Mouse (Mus musculus): ENCODE measurements around the gene Serpina3k. TPM values are rescaled to one million over a fixed set of nuclear protein-coding genes. Genes with fewer than 3 reads are reported as not detected.
"Not testable (repeated sequence)": the region's sequence is repeated elsewhere in the genome, so short reads cannot be mapped to it uniquely, and the experiment has no call there.

Serpina3k gene
- total and polyA plus RNA-seq, 3 experiments = not detected

GRCm38 (mm10) chr12:104356006-104356405, 17.7 kb downstream of the Serpina3k start:
- no peak for ATAC-seq (ENCODE audit: extremely low read depth, insufficient number of reproducible peaks, low FRiP score, poor library complexity, severe bottlenecking)

GRCm38 (mm10) chr12:104369986-104370385, 31.7 kb downstream of the Serpina3k start:
- Histone ChIP-seq H3K4me3 (ENCODE audit: low read depth, low read length) (no peak overlapping the region), H3K36me3 (replicated peaks) (no peaks in the 10 kb centered on the region), H3K4me1 (ENCODE audit: insufficient read depth, low read depth, low read length) (no peaks in the 10 kb centered on the region), H3K9me3 (replicated peaks) (peaks cover 35% of the 10 kb centered on the region), H3K27me3 (ENCODE audit: insufficient read depth, low read length) (no peaks in the 10 kb centered on the region)
- ATAC-seq (ENCODE audit: extremely low read depth, insufficient number of reproducible peaks, low FRiP score, poor library complexity, severe bottlenecking) = no peak
- no peak for TF ChIP-seq POLR2AphosphoS5 (IDR thresholded peaks at IDR 0.05; ENCODE audit: insufficient replicate concordance, low read depth, low read length)
- no peak for TF ChIP-seq GATA1 (IDR thresholded peaks at IDR 0.05; ENCODE audit: borderline replicate concordance, low read length)
- TF ChIP-seq GATA2 (IDR thresholded peaks at IDR 0.05; ENCODE audit: borderline replicate concordance, low read depth, low read length) = no peak
- TF ChIP-seq CTCF (IDR thresholded peaks at IDR 0.05; ENCODE audit: low read depth, low read length) = no peak
- TF ChIP-seq TAL1 (conservative IDR thresholded peaks at IDR 0.05; ENCODE audit: low read depth, low read length) = no peak
- DNase-seq (ENCODE audit: low spot score) = no peak

More at GRCm38 (mm10) chr12:104356006-104356405, 17.7 kb downstream of the Serpina3k start:
- no peaks in the 10 kb centered on the region for H3K27me3 ChIP-seq (ENCODE audit: insufficient read depth, low read length)
- H3K9me3 ChIP-seq (replicated peaks) = peaks cover 61% of the 10 kb centered on the region
- TF ChIP-seq CTCF (IDR thresholded peaks at IDR 0.05; ENCODE audit: low read depth, low read length) (no peak), GATA2 (IDR thresholded peaks at IDR 0.05; ENCODE audit: borderline replicate concordance, low read depth, low read length) (no peak), TAL1 (conservative IDR thresholded peaks at IDR 0.05; ENCODE audit: low read depth, low read length) (no peak), POLR2AphosphoS5 (IDR thresholded peaks at IDR 0.05; ENCODE audit: insufficient replicate concordance, low read depth, low read length) (no peak), GATA1 (IDR thresholded peaks at IDR 0.05; ENCODE audit: borderline replicate concordance, low read length) (no peak)
- no peak overlapping the region for H3K4me3 ChIP-seq (ENCODE audit: low read depth, low read length)
- H3K4me1 ChIP-seq (ENCODE audit: insufficient read depth, low read depth, low read length) = no peaks in the 10 kb centered on the region
- no peak for DNase-seq (ENCODE audit: low spot score)
- no peaks in the 10 kb centered on the region for H3K36me3 ChIP-seq (replicated peaks)

- not testable (repeated sequence) for H3K4me1 ChIP-seq (ENCODE audit: insufficient read depth, low read depth, low read length); ATAC-seq (ENCODE audit: extremely low read depth, insufficient number of reproducible peaks, low FRiP score, poor library complexity, severe bottlenecking); DNase-seq (ENCODE audit: low spot score); H3K36me3 ChIP-seq (replicated peaks); H3K4me3 ChIP-seq (ENCODE audit: low read depth, low read length); H3K27me3 ChIP-seq (ENCODE audit: insufficient read depth, low read length)
- peaks cover 12% of the 10 kb centered on the region for H3K9me3 ChIP-seq (replicated peaks)
Measured at GRCm38 (mm10) chr12:104377179-104377578, 38.9 kb downstream of the Serpina3k start.

- not testable (repeated sequence) for H3K9me3 ChIP-seq (replicated peaks); H3K4me3 ChIP-seq (ENCODE audit: low read depth, low read length); H3K4me1 ChIP-seq (ENCODE audit: insufficient read depth, low read depth, low read length); DNase-seq (ENCODE audit: low spot score); H3K36me3 ChIP-seq (replicated peaks); H3K27me3 ChIP-seq (ENCODE audit: insufficient read depth, low read length); ATAC-seq (ENCODE audit: extremely low read depth, insufficient number of reproducible peaks, low FRiP score, poor library complexity, severe bottlenecking)
Measured at GRCm38 (mm10) chr12:104378351-104378750, 40.1 kb downstream of the Serpina3k start.

- not testable (repeated sequence) for H3K27me3 ChIP-seq (ENCODE audit: insufficient read depth, low read length); ATAC-seq (ENCODE audit: extremely low read depth, insufficient number of reproducible peaks, low FRiP score, poor library complexity, severe bottlenecking); H3K4me3 ChIP-seq (ENCODE audit: low read depth, low read length); DNase-seq (ENCODE audit: low spot score); H3K4me1 ChIP-seq (ENCODE audit: insufficient read depth, low read depth, low read length); H3K36me3 ChIP-seq (replicated peaks); H3K9me3 ChIP-seq (replicated peaks)
Measured at GRCm38 (mm10) chr12:104378815-104379214, 40.5 kb downstream of the Serpina3k start.

GRCm38 (mm10) chr12:104379856-104380255, 41.6 kb downstream of the Serpina3k start:
- no peaks in the 10 kb centered on the region for H3K36me3 ChIP-seq (replicated peaks)
- DNase-seq (ENCODE audit: low spot score) (no peak), ATAC-seq (ENCODE audit: extremely low read depth, insufficient number of reproducible peaks, low FRiP score, poor library complexity, severe bottlenecking) (no peak)
- H3K27me3 ChIP-seq (ENCODE audit: insufficient read depth, low read length) = no peaks in the 10 kb centered on the region
- TF ChIP-seq GATA2 (IDR thresholded peaks at IDR 0.05; ENCODE audit: borderline replicate concordance, low read depth, low read length) (no peak), TAL1 (conservative IDR thresholded peaks at IDR 0.05; ENCODE audit: low read depth, low read length) (no peak), GATA1 (IDR thresholded peaks at IDR 0.05; ENCODE audit: borderline replicate concordance, low read length) (no peak), CTCF (IDR thresholded peaks at IDR 0.05; ENCODE audit: low read depth, low read length) (no peak), POLR2AphosphoS5 (IDR thresholded peaks at IDR 0.05; ENCODE audit: insufficient replicate concordance, low read depth, low read length) (no peak)
- no peaks in the 10 kb centered on the region for H3K4me1 ChIP-seq (ENCODE audit: insufficient read depth, low read depth, low read length)
- peaks cover 10% of the 10 kb centered on the region for H3K9me3 ChIP-seq (replicated peaks)
- H3K4me3 ChIP-seq (ENCODE audit: low read depth, low read length) = no peak overlapping the region

- not testable (repeated sequence) for ATAC-seq (ENCODE audit: extremely low read depth, insufficient number of reproducible peaks, low FRiP score, poor library complexity, severe bottlenecking); DNase-seq (ENCODE audit: low spot score)
Measured at GRCm38 (mm10) chr12:104381071-104381604, 42.9 kb downstream of the Serpina3k start.

GRCm38 (mm10) chr12:104385987-104386386, 47.7 kb downstream of the Serpina3k start:
- H3K4me1 ChIP-seq (ENCODE audit: insufficient read depth, low read depth, low read length); ATAC-seq (ENCODE audit: extremely low read depth, insufficient number of reproducible peaks, low FRiP score, poor library complexity, severe bottlenecking); H3K27me3 ChIP-seq (ENCODE audit: insufficient read depth, low read length); DNase-seq (ENCODE audit: low spot score); H3K36me3 ChIP-seq (replicated peaks); H3K4me3 ChIP-seq (ENCODE audit: low read depth, low read length): not testable (repeated sequence)
- H3K9me3 ChIP-seq (replicated peaks) = peaks cover 31% of the 10 kb centered on the region

More at GRCm38 (mm10) chr12:104381071-104381604, 42.9 kb downstream of the Serpina3k start:
- not testable (repeated sequence) for H3K4me3 ChIP-seq (ENCODE audit: low read depth, low read length); H3K36me3 ChIP-seq (replicated peaks); H3K4me1 ChIP-seq (ENCODE audit: insufficient read depth, low read depth, low read length); H3K27me3 ChIP-seq (ENCODE audit: insufficient read depth, low read length)
- peaks cover 16% of the 10 kb centered on the region for H3K9me3 ChIP-seq (replicated peaks)

- not testable (repeated sequence) for H3K4me3 ChIP-seq (ENCODE audit: low read depth, low read length); H3K36me3 ChIP-seq (replicated peaks); DNase-seq (ENCODE audit: low spot score); H3K4me1 ChIP-seq (ENCODE audit: insufficient read depth, low read depth, low read length); ATAC-seq (ENCODE audit: extremely low read depth, insufficient number of reproducible peaks, low FRiP score, poor library complexity, severe bottlenecking); H3K27me3 ChIP-seq (ENCODE audit: insufficient read depth, low read length)
- H3K9me3 ChIP-seq (replicated peaks) = peaks cover 37% of the 10 kb centered on the region
Measured at GRCm38 (mm10) chr12:104386878-104387277, 48.6 kb downstream of the Serpina3k start.

Measured in G1E (cell line).